Mouse (Mus musculus) thymus, postnatal 0 days (tissue): ENCODE results near the gene Kank2. TPM values are rescaled to one million over a fixed set of nuclear protein-coding genes. Genes with fewer than 3 reads are reported as not detected.

Source experiments
- DNase-seq: peaks from one replicate; pipeline ENCODE4 v3.0.0-alpha.2; 2015; ENCODE audit warnings: low spot score
- microRNA-seq: library from miRNA; unstranded; fragments of <30 nt; microRNA quantifications from one replicate; pipeline ENCODE4, GENCODE M21; 2016; ENCODE audit warnings: borderline number of aligned reads
- polyA plus RNA-seq: library from polyadenylated mRNA; unstranded; fragments of >200 nt; fragmentation: Nextera tagmentation; extraction: Ambion mirVana; gene quantifications from 2 replicates; pipeline ENCODE4 v1.2.1, GENCODE M21; 2015

Gene Kank2
- polyA plus RNA-seq, 1 experiment from 2014 or later, result 1.8 TPM

DNA sequence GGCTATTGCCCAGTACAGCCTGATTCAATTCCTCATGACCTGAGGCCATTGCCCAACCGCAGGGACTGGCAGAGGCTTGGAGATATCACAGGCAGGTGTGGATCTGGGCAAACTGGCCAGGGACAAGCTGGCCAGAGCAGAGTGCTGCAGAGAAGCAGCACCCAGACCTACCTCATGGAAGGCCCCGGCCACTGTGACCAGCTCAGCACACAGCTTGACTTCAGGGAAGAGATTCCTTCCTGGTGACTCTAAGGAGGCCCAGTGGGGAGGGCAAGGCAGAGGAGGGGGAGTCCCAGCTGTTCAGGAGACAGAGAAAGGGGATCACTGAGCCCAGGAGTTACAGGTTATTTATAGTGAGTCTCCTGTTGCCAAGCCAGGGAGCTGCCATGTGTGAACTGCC, 77.5 kb downstream of the Kank2 start:
- no peak for DNase-seq

DNA sequence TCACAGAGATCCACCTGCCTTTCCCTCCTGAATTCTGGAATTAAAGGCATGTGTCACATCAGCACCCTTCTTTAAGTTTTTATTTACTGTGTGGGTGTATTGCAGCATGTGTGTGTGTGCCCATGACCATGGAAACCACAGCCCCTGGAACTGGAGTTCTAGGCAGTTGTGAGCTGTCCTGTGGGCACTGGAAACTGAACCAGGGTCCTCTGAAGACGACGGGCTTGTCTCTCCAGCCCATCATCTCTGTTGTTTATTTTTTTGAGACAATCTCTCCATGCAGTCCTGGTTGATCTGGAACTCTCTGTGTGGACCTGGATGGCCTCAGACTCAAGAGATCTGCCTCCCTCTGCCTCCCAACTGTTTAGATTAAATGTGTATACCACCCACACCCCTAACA, 81.5 kb downstream of the Kank2 start:
- DNase-seq, result no peak

Small RNA genes within 50 kb of the gene (microRNA-seq; reads per million reads assigned to microRNA genes)
- 3.3 reads per million for gene Mir7083

Other genes starting within 250 kb of the Kank2 start
- 28.8 and 30.9 TPM in 2 replicates for gene Timm29, start 206.0 kb downstream of the Kank2 start, polyA plus RNA-seq
- 26.8 and 27.2 TPM in 2 replicates for gene Yipf2, start 205.9 kb downstream of the Kank2 start, polyA plus RNA-seq
- gene Smarca4, start 182.6 kb downstream of the Kank2 start, polyA plus RNA-seq, result 62.3 and 71.5 TPM in 2 replicates
- gene Ldlr, start 75.3 kb downstream of the Kank2 start, polyA plus RNA-seq, result 16.9 and 21.8 TPM in 2 replicates
- gene Spc24, start 38.4 kb downstream of the Kank2 start, polyA plus RNA-seq, result 136 and 144 TPM in 2 replicates
- 0.16 TPM in 1 of 2 replicates, not detected in the other for gene Angptl8, start 36.8 kb upstream of the Kank2 start, polyA plus RNA-seq
- 5.3 and 5.9 TPM in 2 replicates for gene Dock6, start 53.9 kb upstream of the Kank2 start, polyA plus RNA-seq
- 14.3 and 14.7 TPM in 2 replicates for gene Rab3d, start 119.4 kb upstream of the Kank2 start, polyA plus RNA-seq
- 0.24 and 0.40 TPM in 2 replicates for gene Ccdc159, start 128.7 kb upstream of the Kank2 start, polyA plus RNA-seq
- 29.6 and 31.1 TPM in 2 replicates for gene Tmem205, start 128.8 kb upstream of the Kank2 start, polyA plus RNA-seq
- gene Plppr2, start 138.3 kb upstream of the Kank2 start, polyA plus RNA-seq, result 0.36 and 0.51 TPM in 2 replicates
- gene Swsap1, start 157.0 kb upstream of the Kank2 start, polyA plus RNA-seq, result 5.3 and 5.9 TPM in 2 replicates
- gene Epor, start 164.8 kb upstream of the Kank2 start, polyA plus RNA-seq, result 2.5 and 3.1 TPM in 2 replicates
- gene Rgl3, start 190.7 kb upstream of the Kank2 start, polyA plus RNA-seq, result 2.8 and 3.8 TPM in 2 replicates
- 0.44 and 0.52 TPM in 2 replicates for gene Ccdc151, start 203.9 kb upstream of the Kank2 start, polyA plus RNA-seq
- gene Prkcsh, start 204.1 kb upstream of the Kank2 start, polyA plus RNA-seq, result 68.5 and 72.8 TPM in 2 replicates